ENCODE assay signal across 27 mouse cellular contexts in the genomic region with DNA sequence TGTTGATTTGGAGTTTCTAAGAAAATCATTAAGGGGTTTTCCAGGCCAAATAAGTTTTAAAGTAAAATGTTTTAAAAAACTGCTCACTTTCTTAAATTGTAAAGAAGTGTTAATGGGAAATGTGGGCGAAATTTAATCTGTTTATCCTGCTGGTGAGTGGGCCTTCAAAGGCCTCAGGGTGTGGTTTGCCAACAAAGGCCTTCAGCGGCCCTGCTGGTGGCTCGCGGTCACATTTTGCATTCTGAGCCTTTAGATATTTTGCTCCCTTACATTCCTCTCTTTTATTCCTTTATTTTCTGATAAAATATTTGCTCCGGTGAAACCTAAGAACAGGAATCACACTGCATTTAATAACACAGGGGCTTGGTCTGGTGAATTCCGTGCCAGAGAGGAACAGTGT.
DNase-seq lines count a peak whose midpoint lies in the region; ATAC-seq and TF ChIP-seq lines count a peak whose summit lies in the region.
"Had no signal": no experiment of that assay in that cellular context is flagged by ENCODE, and none has a peak within 500 bp of the region (broad histone marks: within the 10 kb centered on the region; RNA-seq: fewer than 3 reads in every experiment).

No protein-coding gene starts in this region.

- no peaks in the 10 kb centered on the region for H3K27me3 ChIP-seq in embryonic facial prominence, embryonic 14.5 days (replicated peaks; ENCODE audit: control insufficient read depth, insufficient read depth, low read length)
- 0 out of 2 replicates have a peak, but pooled peaks cover 14% of the 10 kb centered on the region for H3K27me3 ChIP-seq in embryonic facial prominence, embryonic 10.5 days (replicated peaks; ENCODE audit: low read depth, poor library complexity, severe bottlenecking)
- H3K27me3 ChIP-seq in heart, embryonic 14.5 days (ENCODE audit: control insufficient read depth, insufficient read depth, low read length), result no peaks in the 10 kb centered on the region
- H3K27me3 ChIP-seq in MEL (ENCODE audit: control insufficient read depth in 1 of 2, insufficient read depth in 2 of 2, low read length in 2 of 2), result no peaks in the 10 kb centered on the region
- H3K27me3 ChIP-seq in liver, embryonic 13.5 days, result no peaks in the 10 kb centered on the region
- no peaks in the 10 kb centered on the region for H3K27me3 ChIP-seq in stomach, postnatal 0 days (ENCODE audit: control insufficient read depth, insufficient read depth, low read length)
- H3K27me3 ChIP-seq: CH12.LX; embryonic facial prominence, embryonic 13.5 days; limb, embryonic 15.5 days; Patski had no signal

- no peak overlapping the region for H3K4me3 ChIP-seq in embryonic facial prominence, embryonic 14.5 days (ENCODE audit: low read depth, low read length)
- H3K4me3 ChIP-seq in embryonic facial prominence, embryonic 10.5 days, result no peak overlapping the region
- H3K4me3 ChIP-seq in heart, embryonic 14.5 days (ENCODE audit: control insufficient read depth in 1 of 2, insufficient read depth in 1 of 2, low read depth in 1 of 2, low read length in 2 of 2), result no peak overlapping the region
- H3K4me3 ChIP-seq in MEL (ENCODE audit: control insufficient read depth in 1 of 2, insufficient read depth in 1 of 2, low read depth in 2 of 2, low read length in 2 of 2), result no peak overlapping the region
- H3K4me3 ChIP-seq in liver, embryonic 13.5 days (replicated peaks), result no peak overlapping the region
- no peak overlapping the region for H3K4me3 ChIP-seq in stomach, postnatal 0 days (ENCODE audit: low read depth, low read length)
- H3K4me3 ChIP-seq: embryonic facial prominence, embryonic 13.5 days; erythroblast, embryonic 14.5 days; hindbrain, embryonic 12.5 days; limb, embryonic 15.5 days; midbrain, embryonic 13.5 days; neural tube, embryonic 15.5 days had no signal

- peaks cover 13% of the 10 kb centered on the region for H3K79me2 ChIP-seq in MEL (ENCODE audit: control insufficient read depth, insufficient read depth, low read length, poor library complexity)

- TF ChIP-seq CTCF in MEL (IDR thresholded peaks at IDR 0.05 in 2 of 3, conservative IDR thresholded peaks at IDR 0.05 in 1 of 3; ENCODE audit: control insufficient read depth in 1 of 3, insufficient read depth in 1 of 3, low read depth in 2 of 3, low read length in 3 of 3, poor library complexity in 1 of 3, severe bottlenecking in 1 of 3), result no peak
- no peak for TF ChIP-seq CTCF in stomach, postnatal 0 days (IDR thresholded peaks at IDR 0.05; ENCODE audit: low read depth)

- H3K4me1 ChIP-seq in embryonic facial prominence, embryonic 14.5 days (ENCODE audit: control insufficient read depth, insufficient read depth, low read length), result peaks cover 75% of the 10 kb centered on the region
- peaks cover 77% of the 10 kb centered on the region for H3K4me1 ChIP-seq in embryonic facial prominence, embryonic 10.5 days
- peaks cover 36 to 83% of the 10 kb centered on the region in 2 experiments for H3K4me1 ChIP-seq in heart, embryonic 14.5 days (ENCODE audit: control insufficient read depth in 2 of 2, insufficient read depth in 2 of 2, low read length in 2 of 2)
- H3K4me1 ChIP-seq in MEL (ENCODE audit: control insufficient read depth in 1 of 2, insufficient read depth in 2 of 2, low read length in 2 of 2), result peaks cover 28 to 31% of the 10 kb centered on the region in 2 experiments
- H3K4me1 ChIP-seq in liver, embryonic 13.5 days (replicated peaks), result peaks cover 75% of the 10 kb centered on the region
- H3K4me1 ChIP-seq in stomach, postnatal 0 days (replicated peaks; ENCODE audit: control insufficient read depth, insufficient read depth), result 0 out of 2 replicates have a peak, but pooled peaks cover 8% of the 10 kb centered on the region

- H3K9ac ChIP-seq in embryonic facial prominence, embryonic 14.5 days (ENCODE audit: low read depth, low read length), result no peak overlapping the region
- peak overlapping the region; percentile 10; the same call in 1 of the 2 replicates for H3K9ac ChIP-seq in heart, embryonic 14.5 days (ENCODE audit: low read length)
- H3K9ac ChIP-seq in MEL (ENCODE audit: control insufficient read depth, low read depth, low read length, poor library complexity, severe bottlenecking), result no peak overlapping the region
- no peak overlapping the region for H3K9ac ChIP-seq in liver, embryonic 13.5 days
- no peak overlapping the region for H3K9ac ChIP-seq in stomach, postnatal 0 days (ENCODE audit: low read length)
- H3K9ac ChIP-seq: embryonic facial prominence, embryonic 13.5 days; forebrain, postnatal 0 days; hindbrain, embryonic 12.5 days; limb, embryonic 15.5 days; lung, embryonic 14.5 days; midbrain, embryonic 13.5 days; neural tube, embryonic 15.5 days had no signal

- H3K36me3 ChIP-seq in embryonic facial prominence, embryonic 14.5 days (ENCODE audit: control insufficient read depth, insufficient read depth, low read length), result no peaks in the 10 kb centered on the region
- H3K36me3 ChIP-seq in embryonic facial prominence, embryonic 10.5 days (replicated peaks), result no peaks in the 10 kb centered on the region
- H3K36me3 ChIP-seq in heart, embryonic 14.5 days (ENCODE audit: control insufficient read depth, insufficient read depth, low read length), result no peaks in the 10 kb centered on the region
- H3K36me3 ChIP-seq in MEL (ENCODE audit: control insufficient read depth in 1 of 2, insufficient read depth in 2 of 2, low read length in 2 of 2), result peaks cover 0 to 19% of the 10 kb centered on the region in 2 experiments; a peak in 2 of 4 replicates
- no peaks in the 10 kb centered on the region for H3K36me3 ChIP-seq in liver, embryonic 13.5 days
- no peaks in the 10 kb centered on the region for H3K36me3 ChIP-seq in stomach, postnatal 0 days (ENCODE audit: control insufficient read depth, insufficient read depth, low read length)
- H3K36me3 ChIP-seq: embryonic facial prominence, embryonic 13.5 days; hindbrain, embryonic 12.5 days; limb, embryonic 10.5 days; limb, embryonic 15.5 days; midbrain, embryonic 13.5 days; neural tube, embryonic 15.5 days had no signal

- no peak for TF ChIP-seq EP300 in MEL (IDR thresholded peaks at IDR 0.05; ENCODE audit: low read depth in 1 of 2, low read length in 2 of 2)
- TF ChIP-seq EP300 in stomach, postnatal 0 days (optimal IDR thresholded peaks at IDR 0.05), result no peak

- no peak for TF ChIP-seq RAD21 in MEL (IDR thresholded peaks at IDR 0.05; ENCODE audit: low read depth, low read length)

- no peak overlapping the region for H3K4me2 ChIP-seq in embryonic facial prominence, embryonic 14.5 days (ENCODE audit: low read depth, low read length)
- no peak overlapping the region for H3K4me2 ChIP-seq in heart, embryonic 14.5 days (ENCODE audit: low read length)
- 0 out of 2 replicates have a peak overlapping the region, but pooled peaks have one; percentile 6 for H3K4me2 ChIP-seq in liver, embryonic 13.5 days
- no peak overlapping the region for H3K4me2 ChIP-seq in stomach, postnatal 0 days (replicated peaks; ENCODE audit: low read depth)
- H3K4me2 ChIP-seq: hindbrain, embryonic 12.5 days; lung, embryonic 14.5 days; midbrain, embryonic 13.5 days; neural tube, embryonic 15.5 days had no signal

- intact Hi-C loops in heart, postnatal 10 days (cut with DNase I), result loop anchor here (5.0 to 10.0 kb wide), 3 partner anchors 110 to 1348 kb away; no protein-coding TSS in a partner anchor

- peak overlapping the region; percentile 62; the same call in 1 of the 2 replicates for H3K27ac ChIP-seq in embryonic facial prominence, embryonic 14.5 days (replicated peaks; ENCODE audit: low read depth, low read length)
- no peak overlapping the region for H3K27ac ChIP-seq in embryonic facial prominence, embryonic 10.5 days (replicated peaks)
- no peak overlapping the region for H3K27ac ChIP-seq in heart, embryonic 14.5 days (replicated peaks in 1 of 2; ENCODE audit: control insufficient read depth in 1 of 2, insufficient read depth in 1 of 2, low read depth in 2 of 2, low read length in 2 of 2)
- peak overlapping the region; percentile 38 for H3K27ac ChIP-seq in MEL (ENCODE audit: control insufficient read depth, low read depth, low read length)
- no peak overlapping the region for H3K27ac ChIP-seq in liver, embryonic 13.5 days
- H3K27ac ChIP-seq in stomach, postnatal 0 days (replicated peaks), result no peak overlapping the region
- H3K27ac ChIP-seq: hindbrain, embryonic 12.5 days; kidney, postnatal 0 days; midbrain, embryonic 13.5 days; neural tube, embryonic 15.5 days had no signal

- 48% methylated on average over 6 of the region's 6 CpGs for WGBS in embryonic facial prominence, embryonic 14.5 days
- 50% methylated on average over 6 of the region's 6 CpGs for WGBS in embryonic facial prominence, embryonic 10.5 days
- 82% methylated on average over 6 of the region's 6 CpGs for WGBS in heart, embryonic 14.5 days
- WGBS in liver, embryonic 13.5 days (ENCODE audit: insufficient replicate concordance), result 34% methylated on average over 6 of the region's 6 CpGs
- 48% methylated on average over 6 of the region's 6 CpGs for WGBS in stomach, postnatal 0 days

- TF ChIP-seq POLR2A in MEL (IDR thresholded peaks at IDR 0.05; ENCODE audit: control insufficient read depth in 1 of 2, insufficient read depth in 1 of 2, low read depth in 1 of 2, low read length in 2 of 2, poor library complexity in 1 of 2), result no peak

- ATAC-seq in embryonic facial prominence, embryonic 14.5 days (ENCODE audit: low read depth), result no peak
- ATAC-seq in heart, embryonic 14.5 days (ENCODE audit: insufficient number of reproducible peaks, insufficient read depth, low FRiP score, low read depth), result no peak
- ATAC-seq in liver, embryonic 13.5 days (ENCODE audit: low read depth), result no peak
- no peak for ATAC-seq in frontal cortex, adult (ENCODE audit: low TSS enrichment)
- no peak for ATAC-seq in stomach, postnatal 0 days (ENCODE audit: low FRiP score, low TSS enrichment)
- ATAC-seq: forebrain, postnatal 0 days; intestine, embryonic 16.5 days; midbrain, embryonic 13.5 days; Patski had no signal

- DNase-seq in embryonic facial prominence, embryonic 14.5 days (ENCODE audit: low spot score), result no peak
- DNase-seq in embryonic facial prominence, embryonic 10.5 days (ENCODE audit: low spot score), result no peak
- DNase-seq in heart, postnatal 10 days, result no peak
- DNase-seq in MEL (ENCODE audit: low read depth, low spot score), result peak; percentile 24
- no peak for DNase-seq in liver, embryonic 13.5 days
- no peak for DNase-seq in stomach, postnatal 0 days (ENCODE audit: low spot score)
- DNase-seq: cerebellum, adult 8-10 months; cerebellum, postnatal 36 days; forebrain, postnatal 0 days; kidney, adult 8-10 months; lung, postnatal 36 days; retina, postnatal 1 day; right cerebral cortex, postnatal 14 days had no signal

- no peaks in the 10 kb centered on the region for H3K9me3 ChIP-seq in embryonic facial prominence, embryonic 14.5 days (ENCODE audit: control insufficient read depth, low read length)
- H3K9me3 ChIP-seq in embryonic facial prominence, embryonic 10.5 days, result no peaks in the 10 kb centered on the region
- H3K9me3 ChIP-seq in heart, embryonic 14.5 days (ENCODE audit: control insufficient read depth, low read length), result no peaks in the 10 kb centered on the region
- no peaks in the 10 kb centered on the region for H3K9me3 ChIP-seq in MEL (replicated peaks; ENCODE audit: insufficient read depth, low read length)
- H3K9me3 ChIP-seq in liver, embryonic 13.5 days (replicated peaks), result no peaks in the 10 kb centered on the region
- H3K9me3 ChIP-seq in stomach, postnatal 0 days (ENCODE audit: control insufficient read depth, low read length), result no peaks in the 10 kb centered on the region
- H3K9me3 ChIP-seq: embryonic facial prominence, embryonic 13.5 days; hindbrain, embryonic 12.5 days; limb, embryonic 10.5 days; limb, embryonic 15.5 days; midbrain, embryonic 13.5 days; neural tube, embryonic 15.5 days had no signal

Comparison
In these comparisons a context has a peak if more than half of its experiments do, and no peak if none do; other contexts are left out.
1. H3K27ac ChIP-seq: peak in embryonic facial prominence, embryonic 14.5 days (single experiment) and MEL (single experiment); none in embryonic facial prominence, embryonic 10.5 days (single experiment), heart, embryonic 14.5 days (0 of 2), liver, embryonic 13.5 days (single experiment) and stomach, postnatal 0 days (single experiment).